Mouse (Mus musculus) stomach, embryonic 14.5 days (tissue): ENCODE measurements at regions not wholly inside any gene's neighbourhood (a gene's known extent, or its start where the extent isn't known, plus 50 kb on each side); places are given as distances from the start of the nearest gene placed in this dataset.
"Not testable (repeated sequence)": the region's sequence is repeated elsewhere in the genome, so short reads cannot be mapped to it uniquely, and the experiment has no call there.

Experiments used
- ATAC-seq: fragments of 200-750 bp; cut with Nextera tagmentation; 2 replicates; pipeline ENCODE4 v1.8.0; 2017; ENCODE audit warnings: low read depth, moderate TSS enrichment; ENCODE audit not compliant: insufficient number of reproducible peaks, insufficient read depth, low FRiP score
- H3K27ac ChIP-seq: fragments of 300-500 bp; sonication (generic); 2 replicates; pipeline ENCODE4 v1.5.1; 2014; ENCODE audit warnings: mild to moderate bottlenecking, low read length, moderate library complexity, mixed read lengths
- H3K27me3 ChIP-seq: fragments of 300-500 bp; sonication (generic); 2 replicates; pipeline ENCODE4 v1.6.1; 2014; ENCODE audit warnings: low read length, control low read depth, mixed read lengths; ENCODE audit not compliant: control insufficient read depth, insufficient read depth
- H3K36me3 ChIP-seq: fragments of 300-500 bp; sonication (generic); 2 replicates; pipeline ENCODE4 v1.6.1; 2014; ENCODE audit warnings: mild to moderate bottlenecking, control low read depth, low read length, moderate library complexity, mixed read lengths; ENCODE audit not compliant: control insufficient read depth, insufficient read depth
- H3K4me1 ChIP-seq: fragments of 300-500 bp; sonication (generic); 2 replicates; pipeline ENCODE4 v1.6.1; 2014; ENCODE audit warnings: low read length, control low read depth, mixed read lengths; ENCODE audit not compliant: control insufficient read depth, insufficient read depth
- H3K4me2 ChIP-seq: fragments of 300-500 bp; sonication (generic); replicated peaks from 2 replicates; pipeline ENCODE4 v1.6.1; 2014; ENCODE audit warnings: low read depth, low read length, control low read depth
- H3K4me3 ChIP-seq: fragments of 300-500 bp; sonication (generic); 2 replicates; pipeline ENCODE4 v1.5.1; 2014; ENCODE audit warnings: low read depth, low read length, control low read depth
- H3K9ac ChIP-seq: fragments of 300-500 bp; sonication (generic); replicated peaks from 2 replicates; pipeline ENCODE4 v1.6.1; 2014; ENCODE audit warnings: low read depth, mild to moderate bottlenecking, control low read depth, low read length, moderate library complexity, mixed read lengths
- H3K9me3 ChIP-seq: fragments of 300-500 bp; sonication (generic); 2 replicates; pipeline ENCODE4 v1.6.1; 2016; ENCODE audit warnings: low read depth, low read length, control low read depth; ENCODE audit not compliant: control insufficient read depth
- WGBS: fragments of 180-500 bp; shearing (Covaris S2); extraction: QIAGEN DNeasy Blood & Tissue Kit; methylation state at CpG from one replicate; pipeline ENCODE4 v1.1.7; 2014; 5-methylcytosine and 5-hydroxymethylcytosine counted together

GRCm38 (mm10) chrX:99732526-99732925, 88.3 kb upstream of the Tmem28 start:
- no peaks in the 10 kb centered on the region for H3K4me1 ChIP-seq
- H3K4me2 ChIP-seq: no peak overlapping the region
- no peak overlapping the region for H3K27ac ChIP-seq
- no peaks in the 10 kb centered on the region for H3K36me3 ChIP-seq
- no peaks in the 10 kb centered on the region for H3K9me3 ChIP-seq
- no peak for ATAC-seq
- 62% methylated on average over 2 of the region's 2 CpGs for WGBS
- no peak overlapping the region for H3K9ac ChIP-seq
- H3K4me3 ChIP-seq: no peak overlapping the region
- H3K27me3 ChIP-seq: no peaks in the 10 kb centered on the region

- Histone ChIP-seq H3K4me2 (no peak overlapping the region), H3K36me3 (no peaks in the 10 kb centered on the region), H3K9me3 (no peaks in the 10 kb centered on the region), H3K9ac (no peak overlapping the region), H3K4me1 (no peaks in the 10 kb centered on the region), H3K27me3 (no peaks in the 10 kb centered on the region), H3K4me3 (no peak overlapping the region), H3K27ac (no peak overlapping the region)
- 9% methylated on average over 1 of the region's 1 CpGs for WGBS
- no peak for ATAC-seq
Measured at GRCm38 (mm10) chrX:99725101-99725500, 95.7 kb upstream of the Tmem28 start.

- H3K27me3 ChIP-seq: no peaks in the 10 kb centered on the region
Measured at GRCm38 (mm10) chrX:99695366-99695765, 125.5 kb upstream of the Tmem28 start.

GRCm38 (mm10) chrX:99690971-99691370, 129.8 kb upstream of the Tmem28 start:
- H3K4me3 ChIP-seq: no peak overlapping the region
- no peaks in the 10 kb centered on the region for H3K27me3 ChIP-seq
- H3K9ac ChIP-seq: no peak overlapping the region
- no peak overlapping the region for H3K4me2 ChIP-seq
- WGBS: 65% methylated on average over 4 of the region's 4 CpGs
- no peak overlapping the region for H3K27ac ChIP-seq
- no peaks in the 10 kb centered on the region for H3K4me1 ChIP-seq
- no peak for ATAC-seq
- no peaks in the 10 kb centered on the region for H3K36me3 ChIP-seq
- no peaks in the 10 kb centered on the region for H3K9me3 ChIP-seq

More at GRCm38 (mm10) chrX:99695366-99695765, 125.5 kb upstream of the Tmem28 start:
- Histone ChIP-seq H3K9me3 (no peaks in the 10 kb centered on the region), H3K4me2 (no peak overlapping the region), H3K4me3 (no peak overlapping the region), H3K9ac (no peak overlapping the region), H3K4me1 (no peaks in the 10 kb centered on the region), H3K27ac (no peak overlapping the region), H3K36me3 (no peaks in the 10 kb centered on the region)
- ATAC-seq: no peak
- 43% methylated on average over 4 of the region's 4 CpGs for WGBS

GRCm38 (mm10) chrX:99689761-99690160, 131.1 kb upstream of the Tmem28 start:
- no peak overlapping the region for H3K9ac ChIP-seq
- H3K4me1 ChIP-seq: no peaks in the 10 kb centered on the region
- no peak overlapping the region for H3K27ac ChIP-seq
- no peaks in the 10 kb centered on the region for H3K9me3 ChIP-seq
- no peak overlapping the region for H3K4me3 ChIP-seq
- H3K27me3 ChIP-seq: no peaks in the 10 kb centered on the region
- ATAC-seq: no peak
- 81% methylated on average over 4 of the region's 4 CpGs for WGBS
- no peaks in the 10 kb centered on the region for H3K36me3 ChIP-seq
- H3K4me2 ChIP-seq: no peak overlapping the region

GRCm38 (mm10) chrX:99682491-99682890, 138.3 kb upstream of the Tmem28 start:
- not testable (repeated sequence) for H3K4me1 ChIP-seq, H3K27me3 ChIP-seq, ATAC-seq, H3K36me3 ChIP-seq, H3K4me2 ChIP-seq, H3K4me3 ChIP-seq, H3K9ac ChIP-seq, H3K27ac ChIP-seq, H3K9me3 ChIP-seq

GRCm38 (mm10) chrX:99667596-99667995, 153.2 kb upstream of the Tmem28 start:
- Histone ChIP-seq H3K4me3 (no peak overlapping the region), H3K27me3 (0 out of 2 replicates have a peak, but pooled peaks cover 3% of the 10 kb centered on the region), H3K4me1 (no peaks in the 10 kb centered on the region), H3K9me3 (no peaks in the 10 kb centered on the region), H3K9ac (no peak overlapping the region), H3K36me3 (no peaks in the 10 kb centered on the region), H3K27ac (no peak overlapping the region), H3K4me2 (no peak overlapping the region)
- WGBS: 62% methylated on average over 2 of the region's 2 CpGs
- ATAC-seq: no peak

GRCm38 (mm10) chrX:99662566-99662965, 158.3 kb upstream of the Tmem28 start:
- Histone ChIP-seq H3K27ac (no peak overlapping the region), H3K4me3 (no peak overlapping the region), H3K9me3 (no peaks in the 10 kb centered on the region), H3K36me3 (no peaks in the 10 kb centered on the region), H3K9ac (no peak overlapping the region), H3K27me3 (0 out of 2 replicates have a peak, but pooled peaks cover 3% of the 10 kb centered on the region), H3K4me1 (no peaks in the 10 kb centered on the region), H3K4me2 (no peak overlapping the region)
- 50% methylated on average over 3 of the region's 3 CpGs for WGBS
- ATAC-seq: no peak

- WGBS: 32% methylated on average over 8 of the region's 8 CpGs
- H3K36me3 ChIP-seq: no peaks in the 10 kb centered on the region
- 0 out of 2 replicates have a peak, but pooled peaks have one; percentile 42 for ATAC-seq
- no peak overlapping the region for H3K27ac ChIP-seq
- no peaks in the 10 kb centered on the region for H3K4me1 ChIP-seq
- 0 out of 2 replicates have a peak, but pooled peaks cover 3% of the 10 kb centered on the region for H3K27me3 ChIP-seq
- no peak overlapping the region for H3K9ac ChIP-seq
- no peak overlapping the region for H3K4me3 ChIP-seq
- no peaks in the 10 kb centered on the region for H3K9me3 ChIP-seq
- no peak overlapping the region for H3K4me2 ChIP-seq
Measured at GRCm38 (mm10) chrX:99659496-99660140, 161.2 kb upstream of the Tmem28 start.
